11 mouse cellular contexts compared by ENCODE assay signal in the genomic region with DNA sequence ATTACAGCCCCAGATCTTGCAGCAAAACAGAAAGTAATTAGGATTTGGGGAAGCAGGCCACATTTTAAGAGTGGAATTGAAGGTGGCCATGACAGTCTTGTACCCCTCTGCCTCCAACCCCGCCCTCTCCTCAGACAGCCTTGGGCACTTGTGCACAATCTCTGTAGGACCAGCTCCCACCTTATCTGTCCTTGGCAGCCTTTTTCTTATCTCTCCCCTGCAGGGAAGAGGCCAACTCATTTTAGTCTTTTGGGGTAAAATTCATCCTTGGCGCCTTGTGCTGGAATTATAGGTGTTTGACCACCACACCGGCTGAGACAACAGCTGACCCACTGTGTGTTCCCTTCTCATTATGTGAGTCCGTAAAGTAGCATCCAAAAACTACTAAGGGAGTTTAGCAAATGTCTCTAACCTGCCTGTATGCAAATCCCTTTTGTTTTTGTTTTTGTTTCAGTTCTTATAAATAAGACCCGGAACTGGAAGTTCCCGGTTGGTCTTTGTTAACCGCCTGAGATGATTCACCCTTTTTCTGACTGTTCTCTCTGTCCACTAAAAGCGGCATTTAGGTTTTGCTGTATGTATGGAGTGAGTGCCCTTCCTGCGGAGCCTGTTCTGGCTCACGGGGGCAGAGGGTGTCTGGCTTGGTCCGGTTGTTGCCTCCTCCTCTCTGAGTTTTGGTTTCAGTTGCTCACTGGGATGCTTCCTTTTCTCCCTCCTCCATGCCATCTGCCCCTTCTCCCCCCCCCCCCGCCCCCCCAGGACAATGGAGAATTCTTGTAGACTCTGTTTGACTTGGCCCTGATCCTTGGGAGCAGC.
DNase-seq lines count a peak whose midpoint lies in the region; ATAC-seq lines count a peak whose summit lies in the region.
"Had no signal": no experiment of that assay in that cellular context is flagged by ENCODE, and none has a peak within 500 bp of the region (broad histone marks: within the 10 kb centered on the region; RNA-seq: fewer than 3 reads in every experiment).

No protein-coding gene starts in this region.

- H3K4me1 ChIP-seq in hindbrain, embryonic 14.5 days (replicated peaks; ENCODE audit: control insufficient read depth, insufficient read depth, low read length), result no peaks in the 10 kb centered on the region

- WGBS in hindbrain, embryonic 14.5 days, result 75% methylated on average over 11 of the region's 12 CpGs

- no peak overlapping the region for H3K4me3 ChIP-seq in hindbrain, embryonic 14.5 days (replicated peaks; ENCODE audit: low read length)
- H3K4me3 ChIP-seq: limb, embryonic 12.5 days; neural tube, embryonic 12.5 days had no signal

- H3K27ac ChIP-seq in hindbrain, embryonic 14.5 days, result no peak overlapping the region
- H3K27ac ChIP-seq: limb, embryonic 12.5 days; neural tube, embryonic 12.5 days had no signal

- H3K9me3 ChIP-seq in hindbrain, embryonic 14.5 days (ENCODE audit: control insufficient read depth, low read length), result no peaks in the 10 kb centered on the region
- H3K9me3 ChIP-seq: limb, embryonic 12.5 days; neural tube, embryonic 12.5 days had no signal

- H3K9ac ChIP-seq in hindbrain, embryonic 14.5 days, result no peak overlapping the region
- H3K9ac ChIP-seq: limb, embryonic 12.5 days; neural tube, embryonic 12.5 days had no signal

- H3K27me3 ChIP-seq in hindbrain, embryonic 14.5 days (ENCODE audit: control insufficient read depth, insufficient read depth, low read length), result no peaks in the 10 kb centered on the region

- no peaks in the 10 kb centered on the region for H3K36me3 ChIP-seq in hindbrain, embryonic 14.5 days (replicated peaks; ENCODE audit: control insufficient read depth, insufficient read depth)
- H3K36me3 ChIP-seq: limb, embryonic 12.5 days; neural tube, embryonic 12.5 days had no signal

- peak; percentile 80 for DNase-seq in ovary, adult 18-20 months (ENCODE audit: low spot score)
- no peak for DNase-seq in ovary, postnatal 14 days (ENCODE audit: low spot score)
- peak; percentile 61 to 63 for DNase-seq in adrenal gland, postnatal 36 days
- DNase-seq in liver, result peak; percentile 88
- DNase-seq in spleen, postnatal 4 days (ENCODE audit: low spot score in 2 of 2), result peak; percentile 75 to 77
- DNase-seq in thymus, postnatal 4 days, result no peak
- no peak for DNase-seq in hindbrain, embryonic 14.5 days (ENCODE audit: low spot score)
- DNase-seq: kidney, adult 9 months had no signal

- no peak overlapping the region for H3K4me2 ChIP-seq in hindbrain, embryonic 14.5 days (replicated peaks)
- H3K4me2 ChIP-seq: limb, embryonic 12.5 days; neural tube, embryonic 12.5 days had no signal

- no peak for ATAC-seq in hindbrain, embryonic 14.5 days (ENCODE audit: low FRiP score)
- ATAC-seq: activated CD4-positive, CD25-positive, alpha-beta regulatory T cell, adult 4 months had no signal

Comparison
In these comparisons a context has a peak if more than half of its experiments do, and no peak if none do; other contexts are left out.
1. DNase-seq: peak in ovary, adult 18-20 months (single experiment), adrenal gland, postnatal 36 days (2 of 2), liver (single experiment) and spleen, postnatal 4 days (2 of 2); none in ovary, postnatal 14 days (single experiment), thymus, postnatal 4 days (single experiment) and hindbrain, embryonic 14.5 days (single experiment).